Mouse (Mus musculus): Measurements from ENCODE around the gene Fbxo21.
A peak's percentile ranks its signal among the peaks of the same experiment; 100 is the strongest.

Fbxo21 gene

DNA sequence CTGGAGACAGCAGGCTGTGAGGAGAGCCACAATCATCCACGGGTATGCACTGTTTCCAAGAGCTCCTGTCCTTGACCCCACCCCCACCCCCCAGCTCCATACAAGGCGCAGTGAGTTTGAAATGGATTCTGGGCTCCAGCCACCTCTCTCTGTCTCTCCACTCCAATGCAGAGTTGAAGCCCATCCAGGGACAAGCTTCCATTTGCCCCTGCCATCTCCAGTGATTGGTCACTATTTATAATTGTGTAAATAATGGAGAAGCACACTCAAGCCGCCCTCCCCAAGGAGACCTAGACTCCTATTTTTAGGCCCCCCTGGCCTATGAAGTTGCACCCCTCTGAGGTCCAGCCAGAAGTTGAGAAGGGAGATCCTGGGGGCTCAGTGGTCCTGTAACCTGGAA, 46.5 kb downstream of the Fbxo21 start:
- no peak for DNase-seq (ENCODE audit: low spot score)

DNA sequence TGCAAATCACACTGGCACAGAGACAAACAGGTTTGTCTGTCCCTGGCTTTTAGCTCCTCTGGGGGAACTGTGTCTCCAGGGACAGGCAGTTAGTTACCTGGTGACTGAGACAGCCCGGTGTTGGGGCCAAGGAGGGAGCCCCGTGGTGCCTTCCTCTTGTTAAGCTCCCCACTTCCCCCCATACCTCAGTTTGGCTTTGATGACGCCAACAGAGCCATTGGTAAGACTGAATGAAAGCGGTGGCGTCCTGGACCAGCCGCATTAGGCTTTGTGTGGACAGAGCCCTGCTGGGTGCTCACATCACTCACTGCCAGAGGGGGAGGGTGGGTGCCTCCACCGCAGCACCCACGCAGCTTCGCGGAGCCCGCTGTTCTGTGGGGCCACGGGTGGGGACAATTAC, 49.4 kb downstream of the Fbxo21 start:
- no peak for DNase-seq (ENCODE audit: low spot score)

DNA sequence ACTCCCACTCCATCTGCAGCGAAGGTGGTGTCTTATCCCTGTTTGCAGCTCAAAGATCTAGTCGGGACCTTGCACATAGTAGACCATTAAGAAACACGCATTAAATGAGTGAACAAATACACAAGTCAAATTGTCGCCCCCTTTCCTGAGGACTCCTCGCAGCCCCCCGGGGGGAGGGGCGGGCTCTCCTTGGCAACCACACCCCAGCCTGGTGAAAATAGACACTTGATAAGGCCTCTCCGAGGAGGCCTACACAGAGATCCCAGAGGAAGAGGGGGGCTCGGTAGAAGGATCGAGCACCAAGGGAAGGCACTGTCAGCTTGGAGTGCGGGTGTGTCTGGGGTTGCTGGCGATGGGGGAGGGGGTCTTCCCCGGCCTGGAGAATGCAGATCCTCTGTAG, 49.8 kb downstream of the Fbxo21 start:
- no peak for DNase-seq (ENCODE audit: low spot score)

DNA sequence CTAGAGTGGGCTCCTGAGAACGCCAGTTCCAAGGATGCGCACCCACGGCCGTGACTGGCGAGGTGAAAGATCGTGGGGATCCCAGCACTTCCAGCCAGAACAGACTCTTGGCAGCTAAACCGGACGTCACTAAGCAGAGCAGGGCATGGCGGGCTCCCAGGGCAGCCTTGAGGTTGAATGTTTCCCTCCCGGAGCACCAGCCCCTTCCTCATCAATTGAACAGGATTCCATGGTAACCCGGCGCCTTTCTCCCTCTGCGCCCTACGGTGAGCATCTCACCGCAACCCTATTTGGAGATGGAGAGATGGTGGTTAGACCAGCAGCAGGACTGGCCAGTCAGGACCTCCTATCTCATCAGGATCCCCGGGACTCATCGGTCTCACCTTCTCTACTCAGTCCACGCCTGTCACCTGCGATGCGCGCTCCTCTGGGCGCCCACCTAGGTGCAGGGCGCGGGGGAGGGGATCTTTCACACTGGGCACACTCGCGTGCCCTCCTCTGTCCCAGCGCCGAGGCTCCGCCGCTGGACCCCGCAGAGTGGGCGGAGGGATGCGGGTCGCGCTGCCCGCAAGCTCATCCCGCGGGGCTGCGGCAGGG, 50.7 kb downstream of the Fbxo21 start:
- no peak for DNase-seq (ENCODE audit: low spot score)

DNA sequence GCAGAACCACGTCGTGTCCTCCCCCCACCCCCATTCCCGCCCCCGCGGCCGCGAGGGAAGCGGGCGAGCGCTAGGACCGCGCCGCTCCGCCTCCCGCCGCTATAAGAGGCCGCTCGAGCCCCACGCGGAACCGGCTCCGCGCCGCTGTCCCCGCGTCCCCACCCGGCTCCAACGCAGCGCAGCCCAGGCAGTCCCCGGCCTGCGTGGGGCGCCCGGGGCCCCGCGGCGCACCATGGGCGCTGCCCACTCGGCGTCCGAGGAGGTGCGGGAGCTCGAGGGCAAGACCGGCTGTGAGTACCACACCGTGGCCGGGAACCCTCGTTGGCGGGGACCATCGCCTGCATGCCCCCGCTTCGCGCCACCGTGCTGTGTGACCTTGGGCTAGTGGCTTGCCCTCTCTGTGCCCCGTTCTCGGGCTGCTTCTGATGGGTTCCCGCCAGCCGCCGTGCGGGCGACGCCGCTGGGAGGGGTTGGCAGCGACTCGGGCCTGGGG, 51.2 kb downstream of the Fbxo21 start, which contains the start of gene Tesc:
TSS of gene Tesc (plus strand) at position 46 of the 493 bp plus-strand sequence.
- DNase-seq (ENCODE audit: low spot score): no peak

DNA sequence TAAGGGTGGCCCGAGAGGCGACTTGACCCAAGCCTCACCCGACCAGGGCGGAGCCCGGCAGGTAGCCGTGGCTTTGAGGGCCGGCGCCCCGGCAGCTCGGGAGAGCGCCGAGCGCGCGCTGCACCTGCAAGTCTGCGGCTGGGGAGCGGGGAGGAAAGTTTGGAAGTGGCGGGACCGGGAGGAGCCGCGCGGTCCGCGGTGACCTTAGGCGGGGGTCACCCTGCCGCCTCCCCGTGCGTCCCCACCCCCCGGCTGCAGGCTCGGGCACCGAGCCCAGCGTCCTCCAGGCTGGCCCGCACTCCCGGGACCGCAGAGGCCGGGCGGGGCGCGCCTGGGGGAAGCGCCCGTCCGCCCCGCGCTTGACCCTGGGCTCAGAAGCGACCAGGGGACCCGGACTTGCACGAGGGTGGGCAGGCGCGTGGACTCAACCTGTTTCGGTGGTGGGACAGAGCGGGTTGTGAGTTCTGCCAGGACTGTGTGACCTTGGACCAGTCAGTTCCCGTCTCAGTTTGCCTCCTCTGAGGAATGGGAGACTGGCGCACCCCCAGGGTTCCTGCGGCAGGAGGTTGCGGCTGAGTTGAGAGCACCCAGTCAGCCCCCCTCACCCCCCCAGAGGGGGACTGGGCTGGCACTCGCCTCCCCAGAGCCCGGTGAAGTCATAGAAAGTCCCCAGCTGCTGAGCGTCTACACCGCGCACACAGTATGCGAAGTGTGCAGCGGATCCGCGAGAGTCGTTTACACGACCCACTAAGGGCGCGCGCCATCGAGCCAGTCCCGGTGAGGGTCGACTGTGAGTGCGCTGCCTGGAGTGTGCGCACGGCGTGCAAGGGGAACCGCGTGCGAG, 51.9 kb downstream of the Fbxo21 start:
- DNase-seq (ENCODE audit: low spot score): no peak

DNA sequence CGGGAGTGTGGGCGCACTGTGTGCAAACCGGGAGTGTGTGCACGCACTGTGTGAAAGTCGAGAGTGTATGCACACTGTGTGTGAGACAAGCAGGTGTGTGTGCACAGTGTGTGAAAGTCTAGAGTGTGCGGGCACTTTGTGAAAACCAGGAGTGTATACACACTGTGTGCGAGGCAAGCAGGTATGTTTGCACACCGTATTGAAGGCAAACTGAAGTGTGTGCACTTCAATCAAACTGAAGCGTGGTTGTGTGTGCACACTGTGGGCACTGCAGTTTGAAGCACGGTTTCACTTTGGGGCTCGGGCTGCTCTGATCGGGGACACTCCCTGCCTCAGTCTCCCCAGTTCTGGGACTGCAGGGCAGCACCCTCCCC, 52.5 kb downstream of the Fbxo21 start:
- DNase-seq (ENCODE audit: low spot score): no peak

DNA sequence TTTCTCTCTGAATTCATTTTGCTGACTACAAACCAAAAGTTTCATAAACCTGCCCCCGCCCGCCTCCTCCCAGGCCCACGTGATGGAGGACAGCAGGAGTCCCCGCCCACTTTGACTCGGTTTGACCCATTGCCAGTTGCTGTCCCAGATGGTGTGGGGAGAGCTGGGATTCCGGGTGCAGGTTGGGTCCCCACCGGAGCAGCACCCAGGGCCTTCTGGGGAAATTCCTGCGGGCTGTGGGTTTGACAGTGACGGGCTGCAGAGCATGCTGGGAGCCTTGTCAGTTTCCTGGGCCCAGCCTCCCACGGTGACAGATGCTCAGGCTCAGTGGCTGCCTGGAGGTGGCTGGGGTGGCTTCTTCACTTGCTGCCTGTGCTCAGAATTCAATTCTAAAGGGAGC, 52.9 kb downstream of the Fbxo21 start:
- peak; percentile 68 for DNase-seq (ENCODE audit: low spot score)

DNA sequence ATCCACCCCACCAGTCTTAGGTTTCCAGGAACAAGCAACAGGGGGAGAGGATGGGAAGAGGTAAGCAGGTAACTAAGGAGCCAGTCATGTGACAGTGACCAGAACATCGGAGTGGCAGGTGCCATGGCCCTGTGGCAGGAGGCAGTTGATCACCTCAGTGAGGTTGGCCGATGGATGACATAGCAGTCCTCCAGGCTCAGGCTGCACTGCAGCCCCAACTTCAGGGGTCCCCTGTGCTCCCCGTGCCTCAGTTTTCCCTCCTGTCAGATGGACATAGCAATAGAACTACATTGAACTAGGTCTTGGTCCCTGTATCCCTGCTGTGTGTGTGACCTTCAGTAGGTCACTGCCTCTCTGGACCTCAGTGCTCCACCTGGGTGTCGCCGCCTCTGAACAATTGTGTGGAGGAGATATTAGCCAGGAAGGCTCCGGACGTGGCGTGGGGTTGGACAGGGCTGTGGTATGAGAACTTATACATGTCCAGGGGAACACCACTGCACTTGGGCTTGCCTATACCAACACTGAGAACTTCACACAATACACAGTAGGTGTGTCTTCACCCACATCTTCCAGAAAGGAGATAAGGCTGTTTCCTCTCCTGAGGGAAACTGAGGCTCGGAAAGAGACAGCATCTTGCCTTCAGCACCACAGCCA, 53.6 kb downstream of the Fbxo21 start:
- no peak for DNase-seq (ENCODE audit: low spot score)

DNA sequence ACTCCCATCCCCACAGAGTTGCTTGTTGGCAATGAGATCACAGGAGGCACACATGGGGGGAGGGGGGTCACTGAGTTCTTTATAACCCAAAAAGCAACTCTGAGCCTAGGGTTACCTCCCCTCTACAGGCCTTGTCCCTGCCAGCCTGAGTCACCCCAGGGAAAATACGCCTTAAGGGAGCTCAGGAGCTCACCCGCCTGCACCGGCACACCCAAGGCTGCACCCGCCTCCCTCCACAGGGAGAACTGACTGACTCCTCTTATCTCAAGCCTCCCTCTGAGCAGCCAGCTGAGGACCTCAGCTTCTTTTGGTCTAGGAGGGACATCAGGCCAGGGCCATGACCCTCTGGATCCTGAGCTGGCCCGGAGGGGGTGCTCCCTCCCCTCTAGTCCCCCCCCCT, 54.5 kb downstream of the Fbxo21 start:
- no peak for DNase-seq (ENCODE audit: low spot score)

DNA sequence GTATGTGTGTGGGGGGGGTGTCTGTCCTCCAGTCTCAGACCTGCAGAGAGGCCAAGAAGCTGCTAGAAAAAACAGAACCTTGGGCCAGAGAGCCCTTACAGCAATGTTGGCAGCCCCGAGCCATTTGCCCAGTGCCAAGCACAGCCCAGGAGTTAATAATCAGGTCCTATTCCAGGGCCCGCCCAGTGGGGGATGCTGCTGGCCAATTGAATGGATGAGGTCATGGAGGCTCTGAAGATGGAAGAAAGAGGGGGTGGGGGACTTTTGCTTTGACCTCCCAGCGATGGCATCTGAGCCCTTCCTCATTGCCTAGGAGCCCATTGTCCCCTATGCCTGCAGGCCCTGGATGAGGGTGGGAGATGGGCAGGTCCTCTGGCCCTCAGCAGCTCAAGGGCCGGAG, 55.0 kb downstream of the Fbxo21 start:
- DNase-seq (ENCODE audit: low spot score): no peak

DNA sequence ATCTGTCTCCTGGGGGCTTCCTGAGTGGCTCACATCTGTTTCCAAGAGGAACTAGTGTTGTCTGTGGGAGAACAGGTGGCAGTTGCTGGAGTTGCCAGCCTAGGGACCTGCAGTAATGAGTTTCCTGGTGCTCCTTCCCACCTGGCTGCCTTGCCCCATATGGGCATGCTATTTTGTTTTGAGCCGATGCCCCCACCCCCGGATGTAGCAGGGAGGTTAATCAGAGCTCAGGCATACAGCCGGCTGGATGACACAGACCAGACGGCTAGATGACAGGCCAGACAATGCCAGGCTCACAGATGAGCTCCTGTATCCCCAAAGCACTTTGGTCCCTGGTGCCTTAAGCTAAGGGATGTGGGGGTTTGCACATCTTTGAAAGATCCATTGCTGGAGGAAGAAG, 56.8 kb downstream of the Fbxo21 start:
- DNase-seq (ENCODE audit: low spot score): no peak

DNA sequence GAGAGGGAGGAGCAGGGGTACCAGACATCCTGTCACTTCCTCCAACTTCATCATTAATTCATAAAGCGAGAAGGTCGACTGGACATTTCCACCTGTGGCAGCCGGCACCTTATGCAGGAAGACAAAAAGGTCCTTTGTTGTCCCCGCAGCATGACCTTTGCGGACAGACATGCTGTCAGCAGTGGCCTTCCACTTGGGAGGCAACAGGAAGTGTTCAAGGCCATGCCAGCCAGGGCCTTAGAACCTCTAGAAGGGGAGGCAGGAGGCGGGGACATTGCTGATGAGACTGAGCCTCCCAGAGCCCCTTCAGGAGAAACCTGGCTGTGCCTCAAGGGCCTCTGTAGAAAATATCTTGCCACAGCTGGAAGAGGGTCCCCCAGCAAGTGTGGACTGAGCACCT, 57.2 kb downstream of the Fbxo21 start:
- no peak for DNase-seq (ENCODE audit: low spot score)

DNA sequence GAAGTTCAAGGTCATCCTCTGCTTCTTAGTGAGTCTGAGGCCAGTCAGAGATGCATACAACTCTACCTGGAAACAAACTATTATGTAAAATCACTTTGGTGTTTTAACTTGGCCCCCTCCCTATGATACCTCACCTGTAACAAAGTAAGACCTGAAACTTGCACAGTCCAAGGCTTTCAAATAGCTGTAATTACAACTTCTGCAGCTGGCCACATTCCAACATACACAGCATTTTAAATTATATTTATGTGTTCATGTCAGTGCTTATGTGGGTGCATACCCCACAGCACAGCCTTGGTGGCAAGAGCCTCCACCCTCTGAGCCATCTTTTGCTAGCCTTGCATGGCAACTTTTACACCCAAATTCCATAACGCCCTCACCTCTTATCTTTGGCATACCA, 58.1 kb downstream of the Fbxo21 start:
- DNase-seq (ENCODE audit: low spot score): no peak

DNA sequence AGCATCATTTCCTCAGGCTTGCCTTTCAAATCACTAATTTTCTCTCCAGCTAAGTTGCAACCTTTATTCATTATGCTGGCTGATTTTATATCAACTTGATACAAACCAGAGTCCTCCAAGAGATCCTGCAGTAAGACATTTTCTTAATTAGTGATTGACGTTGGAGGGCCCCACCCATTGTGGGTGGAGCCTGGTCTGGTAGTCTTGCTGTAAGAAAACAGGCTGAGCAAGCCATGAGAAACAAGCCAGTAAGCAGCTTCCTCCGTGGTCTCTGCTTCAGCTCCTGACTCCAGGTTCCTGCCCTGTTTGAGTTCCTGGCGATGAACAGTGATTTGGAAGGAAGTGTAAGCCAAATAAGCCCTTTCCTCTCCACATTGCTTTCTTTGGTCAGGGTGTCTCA, 59.3 kb downstream of the Fbxo21 start:
- DNase-seq (ENCODE audit: low spot score): no peak

DNA sequence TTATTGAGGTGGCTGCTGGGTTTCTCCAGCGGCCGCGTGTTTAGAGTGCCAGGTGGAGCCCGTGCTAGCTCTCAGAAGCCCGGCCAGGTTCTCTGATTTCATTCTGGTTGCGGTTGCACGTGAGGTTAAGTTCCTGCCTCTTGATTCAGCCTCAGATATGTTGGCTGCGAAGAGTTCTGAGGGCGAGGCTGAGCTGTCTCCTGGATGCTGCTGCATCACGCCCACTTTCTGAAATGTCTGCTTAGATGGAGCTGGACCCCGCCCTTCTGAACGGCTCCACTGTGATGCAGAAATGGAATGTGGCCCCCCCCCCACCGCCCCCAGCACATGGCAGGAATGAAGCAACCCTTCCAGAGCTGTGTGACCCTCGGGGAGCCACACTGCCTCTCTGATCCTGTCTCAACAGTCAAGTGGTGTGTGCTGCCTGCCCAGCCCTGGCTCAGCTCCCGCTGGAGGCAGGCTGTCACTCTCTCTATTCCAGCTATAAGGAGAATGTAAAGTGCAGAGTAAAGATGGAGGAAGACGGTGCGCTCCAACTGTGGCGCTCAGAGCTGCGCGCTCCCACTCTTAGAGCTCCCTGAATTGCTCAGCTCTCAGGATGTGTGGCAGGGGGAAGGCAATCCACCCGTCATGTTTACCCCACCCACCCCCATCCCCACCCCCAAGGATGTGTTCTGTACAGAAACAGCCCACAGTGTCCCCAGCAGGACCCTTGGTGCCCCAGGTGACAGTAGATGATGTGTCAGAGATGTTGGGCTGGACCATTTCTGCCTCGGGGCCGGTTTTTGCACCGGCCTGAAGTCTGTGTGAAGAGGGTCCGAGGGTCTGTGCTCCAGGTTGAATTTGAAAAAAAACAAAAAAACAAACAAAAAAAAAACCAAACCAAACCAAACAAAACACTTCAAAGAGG, 60.6 kb downstream of the Fbxo21 start:
- no peak for DNase-seq (ENCODE audit: low spot score)

DNA sequence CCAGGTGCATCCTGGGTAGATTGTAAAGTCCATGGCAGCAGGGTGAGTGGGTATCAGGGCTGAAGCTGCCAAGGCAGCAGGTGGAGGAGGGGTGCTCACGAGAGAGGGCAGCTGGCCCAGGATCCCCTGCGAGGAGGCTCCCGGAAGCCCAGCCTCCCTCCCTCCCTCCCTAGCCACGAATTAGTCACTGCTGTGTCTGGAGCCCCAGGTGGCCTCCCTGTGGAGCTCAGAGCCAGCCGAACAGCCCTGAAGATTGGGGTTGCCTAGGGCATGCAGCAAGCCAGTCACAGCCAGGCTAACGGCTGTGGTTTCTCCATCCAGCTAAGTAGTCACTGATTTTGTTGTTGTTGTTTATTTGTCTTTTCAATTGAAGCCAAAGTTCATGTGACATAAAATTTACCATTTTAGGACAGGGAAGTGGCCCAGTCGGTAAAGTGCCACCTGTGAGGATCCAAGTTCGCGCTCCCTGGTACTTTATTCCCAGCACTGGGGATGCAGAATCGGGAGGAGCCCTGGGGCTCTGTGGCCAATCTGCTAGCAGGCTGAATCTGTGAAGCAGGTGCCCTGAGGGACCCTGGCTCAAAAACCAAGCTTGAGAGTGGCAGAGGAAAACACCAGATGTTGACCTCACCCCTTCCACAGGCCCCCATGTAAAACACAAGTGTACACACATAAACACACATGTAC, 61.4 kb downstream of the Fbxo21 start:
- no peak for DNase-seq (ENCODE audit: low spot score)

DNA sequence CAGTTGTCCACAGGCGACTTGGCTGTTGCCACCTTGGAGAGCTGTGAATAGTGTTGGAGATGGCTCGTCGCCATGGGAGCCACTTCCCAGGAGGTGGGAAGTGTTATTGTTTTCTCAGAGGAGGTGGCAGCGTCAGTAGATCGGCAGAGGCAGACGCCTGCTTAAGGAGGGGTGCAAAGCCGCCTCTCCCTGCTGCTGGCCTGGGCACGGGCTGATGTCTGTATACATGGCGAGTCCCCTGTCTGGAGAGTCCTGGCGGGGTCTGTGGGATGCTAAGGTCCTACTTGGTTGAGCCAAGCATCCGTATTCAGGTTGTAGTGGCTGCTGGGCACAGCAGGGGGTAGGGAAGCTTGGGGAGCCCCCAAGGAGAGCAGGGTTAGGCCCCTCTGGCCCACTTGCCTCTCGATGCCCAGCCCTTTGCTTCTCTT, 62.7 kb downstream of the Fbxo21 start:
- DNase-seq (ENCODE audit: low spot score): no peak

DNA sequence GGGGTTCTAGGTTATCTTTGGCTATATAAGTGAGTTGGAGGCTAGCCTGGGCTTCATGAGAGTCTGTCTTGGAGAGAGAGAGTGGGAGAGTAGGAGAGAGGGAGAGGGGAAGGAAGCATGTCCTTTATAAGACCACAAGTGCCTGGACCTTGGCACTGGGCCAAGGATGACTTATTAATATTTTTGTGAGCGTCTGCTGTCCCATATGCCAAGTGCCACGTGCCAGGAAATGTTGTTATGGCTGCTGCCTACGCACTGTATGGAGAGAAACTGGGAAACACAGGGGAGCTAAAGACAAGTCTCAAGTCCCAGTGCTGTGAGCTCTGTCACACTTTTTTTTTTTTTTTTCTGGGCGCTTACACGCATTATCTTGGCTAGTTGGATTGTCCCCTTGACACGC, 66.1 kb downstream of the Fbxo21 start:
- no peak for DNase-seq (ENCODE audit: low spot score)

DNA sequence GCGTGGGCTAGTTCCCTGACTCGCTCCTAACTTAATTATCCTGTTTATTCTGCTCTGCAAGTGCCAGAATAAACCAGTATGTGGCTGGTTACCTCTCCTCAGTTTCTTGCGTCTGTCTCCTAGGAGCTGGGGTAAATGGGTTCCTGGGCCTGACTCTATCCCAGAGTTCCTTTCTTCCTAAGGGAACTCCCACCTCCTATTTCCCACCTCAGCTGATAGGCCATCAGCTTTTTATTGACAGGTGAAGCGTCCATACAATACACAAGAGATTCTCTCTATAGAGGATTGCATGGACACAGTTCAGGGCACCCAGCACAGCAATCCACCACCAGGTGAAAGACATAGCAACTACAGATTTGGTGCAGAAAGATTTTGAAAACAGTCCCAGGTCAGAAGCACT, 67.2 kb downstream of the Fbxo21 start:
- no peak for DNase-seq (ENCODE audit: low spot score)

DNA sequence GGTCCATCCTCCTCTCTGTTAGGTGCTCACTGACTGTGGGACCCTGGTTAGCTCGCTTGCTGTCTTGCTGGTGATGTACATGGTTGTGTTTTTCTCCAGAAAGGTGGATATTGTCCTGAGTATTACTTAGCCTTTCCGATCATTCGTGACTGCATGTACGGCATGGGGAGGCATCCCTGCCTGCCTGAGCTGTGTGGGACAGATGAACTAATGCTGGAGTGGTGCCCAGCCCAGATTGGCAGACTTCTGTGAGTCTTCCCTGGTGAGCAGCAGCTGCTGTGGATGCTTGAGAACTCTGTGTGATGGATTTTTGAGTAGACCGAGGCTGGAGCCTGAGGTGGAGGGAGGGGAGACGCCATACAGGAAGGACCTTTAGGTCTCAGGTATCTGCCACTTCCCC, 68.4 kb downstream of the Fbxo21 start:
- DNase-seq (ENCODE audit: low spot score): no peak

DNA sequence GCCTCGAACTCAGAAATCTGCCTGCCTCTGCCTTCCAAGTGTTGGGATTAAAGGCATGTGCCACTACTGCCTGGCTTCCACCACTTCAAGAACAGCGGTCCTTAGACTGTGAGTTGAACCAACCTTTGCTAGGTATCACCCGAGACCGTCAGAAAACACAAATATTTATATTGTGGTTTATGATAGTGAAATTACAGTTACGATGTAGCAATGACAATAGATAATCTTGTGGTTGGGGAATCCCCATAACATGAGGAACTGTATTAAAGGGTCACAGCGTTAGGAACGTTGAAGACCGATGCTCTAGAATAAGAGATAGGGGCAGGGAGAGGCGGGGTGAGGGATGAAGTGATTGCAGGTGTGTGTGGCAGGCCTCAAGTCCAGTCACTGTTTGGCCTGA, 68.9 kb downstream of the Fbxo21 start:
- DNase-seq (ENCODE audit: low spot score): no peak

Data from layer of hippocampus, adult 9-10 months (tissue).